Mouse (Mus musculus) embryo, embryonic 10 days (tissue): ENCODE data around the gene Fuca1.
"Not testable (repeated sequence)": the region's sequence is repeated elsewhere in the genome, so short reads cannot be mapped to it uniquely, and the experiment has no call there.

Experiments used
- DNase-seq: peaks from one replicate; pipeline ENCODE4 v3.0.0-alpha.2; 2015; ENCODE audit warnings: low spot score

The Fuca1 gene

GRCm38 (mm10) chr4:135924418-135924817 is 3.9 kb downstream of the Fuca1 start:
- no peak for DNase-seq

GRCm38 (mm10) chr4:135925341-135925740 is 4.8 kb downstream of the Fuca1 start:
- DNase-seq = no peak

- DNase-seq = no peak
Measured at GRCm38 (mm10) chr4:135926195-135926808, 5.8 kb downstream of the Fuca1 start.

GRCm38 (mm10) chr4:135926861-135927260 is 6.3 kb downstream of the Fuca1 start:
- DNase-seq = no peak

GRCm38 (mm10) chr4:135928376-135928775 is 7.8 kb downstream of the Fuca1 start:
- no peak for DNase-seq

- no peak for DNase-seq
Measured at GRCm38 (mm10) chr4:135929405-135929804, 8.9 kb downstream of the Fuca1 start.

GRCm38 (mm10) chr4:135929828-135930227 is 9.3 kb downstream of the Fuca1 start:
- no peak for DNase-seq

GRCm38 (mm10) chr4:135930239-135930638 is 9.7 kb downstream of the Fuca1 start:
- no peak for DNase-seq

- peak; percentile 63 for DNase-seq
Measured at GRCm38 (mm10) chr4:135931832-135932231, 11.3 kb downstream of the Fuca1 start.

- no peak for DNase-seq
Measured at GRCm38 (mm10) chr4:135934708-135935500, 14.4 kb downstream of the Fuca1 start.

- DNase-seq = no peak
Measured at GRCm38 (mm10) chr4:135935502-135935901, 15.0 kb downstream of the Fuca1 start.

- no peak for DNase-seq
Measured at GRCm38 (mm10) chr4:135938858-135939257, 18.3 kb downstream of the Fuca1 start.

GRCm38 (mm10) chr4:135941026-135941425 is 20.5 kb downstream of the Fuca1 start:
- not testable (repeated sequence) for DNase-seq

GRCm38 (mm10) chr4:135942193-135942592 is 21.7 kb downstream of the Fuca1 start:
- no peak for DNase-seq

GRCm38 (mm10) chr4:135943389-135943788 is 22.9 kb downstream of the Fuca1 start:
- no peak for DNase-seq

GRCm38 (mm10) chr4:135945706-135946105 is 25.2 kb downstream of the Fuca1 start:
- DNase-seq = no peak

- peak; percentile 99 for DNase-seq
Measured at GRCm38 (mm10) chr4:135946278-135946658, 25.7 kb downstream of the Fuca1 start, which contains the start of gene Hmgcl. Gene Hmgcl (plus strand): TSS chr4:135946448.

GRCm38 (mm10) chr4:135946659-135947301 is 26.2 kb downstream of the Fuca1 start:
- no peak for DNase-seq

- DNase-seq = no peak
Measured at GRCm38 (mm10) chr4:135948142-135948541, 27.6 kb downstream of the Fuca1 start.

GRCm38 (mm10) chr4:135949475-135949874 is 28.9 kb downstream of the Fuca1 start:
- no peak for DNase-seq

GRCm38 (mm10) chr4:135949911-135950310 is 29.4 kb downstream of the Fuca1 start:
- no peak for DNase-seq

GRCm38 (mm10) chr4:135950365-135950764 is 29.8 kb downstream of the Fuca1 start:
- DNase-seq = no peak

GRCm38 (mm10) chr4:135951505-135951904 is 31.0 kb downstream of the Fuca1 start:
- DNase-seq = no peak
